Mouse (Mus musculus): Measurements from ENCODE around the gene Mst1.

- TF ChIP-seq CTCF (IDR thresholded peaks at IDR 0.05; ENCODE audit: borderline replicate concordance, extremely low read depth, insufficient read depth, insufficient read length) (no peak), POLR2A (IDR thresholded peaks at IDR 0.05; ENCODE audit: borderline replicate concordance, extremely low read depth, insufficient read depth, insufficient read length, poor library complexity, severe bottlenecking) (no peak)
Observed at GRCm38 (mm10) chr9:108129042-108129948, 49.1 kb downstream of the Mst1 start.

Data from brain, embryonic 14.5 days (tissue).